Mouse (Mus musculus) lung, postnatal 0 days (tissue): ENCODE data around the gene Tirap.

Experiments used
- CTCF ChIP-seq: IDR thresholded peaks from 2 replicates; pipeline ENCODE4 v1.5.1; 2016; ENCODE audit warnings: antibody characterized with exemption, mild to moderate bottlenecking
- EP300 ChIP-seq: IDR thresholded peaks from 2 replicates; pipeline ENCODE4 v1.6.1; 2016; ENCODE audit warnings: antibody characterized with exemption, mild to moderate bottlenecking, control low read depth

GRCm38 (mm10) chr9:35160662-35161061, 39.4 kb downstream of the Tirap start:
- TF ChIP-seq CTCF (no peak), EP300 (no peak)
